In genomic region chr2:79180782-79181181, GRCm38 (mm10) we compare ENCODE assay signal across 17 mouse cellular contexts.
DNase-seq lines count a peak whose midpoint lies in the region; ATAC-seq lines count a peak whose summit lies in the region.
"Had no signal": no experiment of that assay in that cellular context is flagged by ENCODE, and none has a peak within 500 bp of the region (broad histone marks: within the 10 kb centered on the region; RNA-seq: fewer than 3 reads in every experiment).

No protein-coding gene starts in this region.

- H3K4me1 ChIP-seq in intestine, embryonic 14.5 days (replicated peaks; ENCODE audit: control insufficient read depth, insufficient read depth, low read length), result no peaks in the 10 kb centered on the region
- H3K4me1 ChIP-seq in intestine, embryonic 16.5 days (ENCODE audit: control insufficient read depth, insufficient read depth, low read length), result no peaks in the 10 kb centered on the region

- WGBS in intestine, embryonic 14.5 days, result 70% methylated on average over 7 of the region's 7 CpGs
- 64% methylated on average over 7 of the region's 7 CpGs for WGBS in intestine, embryonic 16.5 days

- H3K36me3 ChIP-seq in intestine, embryonic 14.5 days (ENCODE audit: control insufficient read depth, insufficient read depth, low read length), result no peaks in the 10 kb centered on the region
- H3K36me3 ChIP-seq in intestine, embryonic 16.5 days (ENCODE audit: control insufficient read depth, insufficient read depth, low read length), result no peaks in the 10 kb centered on the region
- H3K36me3 ChIP-seq: forebrain, embryonic 15.5 days; G1E; hindbrain, embryonic 13.5 days; midbrain, embryonic 10.5 days had no signal

- peak overlapping the region; percentile 33; the same call in 1 of the 2 replicates for H3K27ac ChIP-seq in intestine, embryonic 14.5 days (ENCODE audit: low read depth)
- H3K27ac ChIP-seq in intestine, embryonic 16.5 days (ENCODE audit: low read length), result no peak overlapping the region
- H3K27ac ChIP-seq: forebrain, embryonic 15.5 days; hindbrain, embryonic 13.5 days; kidney, postnatal 0 days; midbrain, embryonic 10.5 days had no signal

- no peak for ATAC-seq in intestine, embryonic 14.5 days (replicated peaks; ENCODE audit: low FRiP score, low TSS enrichment, low read depth)
- no peak for ATAC-seq in intestine, embryonic 16.5 days
- peak; percentile 91 for ATAC-seq in megakaryocyte, adult 5-6 weeks (ENCODE audit: poor library complexity, severe bottlenecking)
- ATAC-seq in erythroblast, adult 5-6 weeks (replicated peaks; ENCODE audit: low FRiP score, poor library complexity, severe bottlenecking), result no peak
- ATAC-seq: activated CD4-positive, CD25-positive, alpha-beta regulatory T cell, adult 4 months; forebrain, embryonic 15.5 days had no signal

- H3K9ac ChIP-seq in intestine, embryonic 14.5 days (ENCODE audit: low read length), result no peak overlapping the region
- H3K9ac ChIP-seq in intestine, embryonic 16.5 days (ENCODE audit: low read depth, low read length), result no peak overlapping the region
- H3K9ac ChIP-seq: forebrain, embryonic 15.5 days; hindbrain, embryonic 13.5 days had no signal

- no peaks in the 10 kb centered on the region for H3K9me3 ChIP-seq in intestine, embryonic 14.5 days (ENCODE audit: control insufficient read depth, low read length)
- H3K9me3 ChIP-seq in intestine, embryonic 16.5 days (ENCODE audit: control insufficient read depth, low read length), result no peaks in the 10 kb centered on the region
- H3K9me3 ChIP-seq: forebrain, embryonic 15.5 days; G1E; hindbrain, embryonic 13.5 days; midbrain, embryonic 10.5 days had no signal

- no peak overlapping the region for H3K4me2 ChIP-seq in intestine, embryonic 14.5 days (ENCODE audit: low read length)
- H3K4me2 ChIP-seq in intestine, embryonic 16.5 days (ENCODE audit: low read depth, low read length), result no peak overlapping the region
- H3K4me2 ChIP-seq: forebrain, embryonic 15.5 days; hindbrain, embryonic 13.5 days had no signal

- H3K4me3 ChIP-seq in intestine, embryonic 14.5 days (ENCODE audit: low read depth, low read length), result no peak overlapping the region
- no peak overlapping the region for H3K4me3 ChIP-seq in intestine, embryonic 16.5 days (ENCODE audit: low read length)
- H3K4me3 ChIP-seq: forebrain, embryonic 15.5 days; hindbrain, embryonic 13.5 days; midbrain, embryonic 10.5 days had no signal

- DNase-seq in intestine, embryonic 14.5 days (ENCODE audit: low spot score), result no peak
- DNase-seq in A20 (ENCODE audit: low read depth, low spot score), result peak; percentile 84
- DNase-seq in CD4-positive, CD25-positive, alpha-beta regulatory T cell, adult 2 months (ENCODE audit: low read depth, low spot score), result peak; percentile 32
- no peak for DNase-seq in cerebellum, adult 8-10 months
- DNase-seq: heart, adult 11 months; layer of hippocampus, postnatal 36 days; liver; right cerebral cortex, postnatal 14 days had no signal

- no peaks in the 10 kb centered on the region for H3K27me3 ChIP-seq in intestine, embryonic 14.5 days (replicated peaks; ENCODE audit: control insufficient read depth, insufficient read depth, low read length)
- no peaks in the 10 kb centered on the region for H3K27me3 ChIP-seq in intestine, embryonic 16.5 days (replicated peaks; ENCODE audit: control insufficient read depth, insufficient read depth, low read length)
- H3K27me3 ChIP-seq: forebrain, embryonic 15.5 days; hindbrain, embryonic 13.5 days had no signal

Comparison
In these comparisons a context has a peak if more than half of its experiments do, and no peak if none do; other contexts are left out.
1. DNase-seq: peak in A20 (single experiment) and CD4-positive, CD25-positive, alpha-beta regulatory T cell, adult 2 months (single experiment); none in intestine, embryonic 14.5 days (single experiment) and cerebellum, adult 8-10 months (single experiment).